Mouse (Mus musculus): ENCODE measurements around the gene Lag3. TPM values are rescaled to one million over a fixed set of nuclear protein-coding genes. Genes with fewer than 3 reads are reported as not detected.

The Lag3 gene
- total RNA-seq, 2 experiments from 2014 or later, result 1.5 to 1.7 TPM

DNA sequence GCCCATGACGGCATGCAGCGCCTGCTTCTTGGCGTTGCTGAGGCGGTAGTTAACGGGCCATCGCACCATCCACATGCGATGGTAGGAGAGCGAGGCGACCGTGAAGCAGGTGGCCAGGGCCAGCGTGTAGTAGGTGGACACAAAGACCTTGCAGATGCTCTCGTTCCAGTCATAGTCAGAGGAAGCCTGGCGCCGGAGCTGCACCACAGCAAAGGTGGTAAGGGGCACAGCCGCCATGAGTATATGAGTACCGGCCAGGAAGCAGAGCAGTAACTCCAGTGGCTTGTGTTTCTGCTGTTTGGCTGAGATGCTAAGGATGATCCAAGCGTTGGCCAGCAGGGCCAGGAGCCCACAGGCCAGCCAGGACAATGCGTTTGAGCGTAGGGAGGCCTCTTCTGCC, 50.2 kb downstream of the Lag3 start:
- DNase-seq (ENCODE audit: low spot score in 2 of 2), result no peak

- DNase-seq (ENCODE audit: low spot score in 2 of 2), result no peak
Observed at GRCm38 (mm10) chr6:124860511-124860910, 51.0 kb downstream of the Lag3 start.

DNA sequence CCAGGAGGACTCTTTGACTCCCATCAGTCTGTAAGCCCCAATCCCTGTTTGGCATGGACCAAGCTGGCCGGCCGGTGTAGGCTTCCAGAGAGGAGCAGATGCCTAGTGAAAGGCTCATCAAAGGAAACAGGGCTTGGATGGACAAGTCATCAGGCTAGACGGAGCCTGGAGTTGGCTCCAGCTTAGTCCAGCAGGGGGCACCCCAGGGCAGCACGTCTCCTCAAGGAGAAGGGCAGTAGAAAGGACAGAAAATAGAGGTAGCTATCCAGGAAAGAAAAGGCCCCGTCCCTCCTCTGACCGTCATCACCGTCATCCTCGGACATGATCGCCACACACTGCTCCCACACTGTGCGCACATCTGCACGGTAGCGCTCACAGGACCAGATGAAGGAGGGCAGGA, 51.8 kb downstream of the Lag3 start:
- DNase-seq (ENCODE audit: low spot score in 2 of 2), result peak; percentile 81 to 87

DNA sequence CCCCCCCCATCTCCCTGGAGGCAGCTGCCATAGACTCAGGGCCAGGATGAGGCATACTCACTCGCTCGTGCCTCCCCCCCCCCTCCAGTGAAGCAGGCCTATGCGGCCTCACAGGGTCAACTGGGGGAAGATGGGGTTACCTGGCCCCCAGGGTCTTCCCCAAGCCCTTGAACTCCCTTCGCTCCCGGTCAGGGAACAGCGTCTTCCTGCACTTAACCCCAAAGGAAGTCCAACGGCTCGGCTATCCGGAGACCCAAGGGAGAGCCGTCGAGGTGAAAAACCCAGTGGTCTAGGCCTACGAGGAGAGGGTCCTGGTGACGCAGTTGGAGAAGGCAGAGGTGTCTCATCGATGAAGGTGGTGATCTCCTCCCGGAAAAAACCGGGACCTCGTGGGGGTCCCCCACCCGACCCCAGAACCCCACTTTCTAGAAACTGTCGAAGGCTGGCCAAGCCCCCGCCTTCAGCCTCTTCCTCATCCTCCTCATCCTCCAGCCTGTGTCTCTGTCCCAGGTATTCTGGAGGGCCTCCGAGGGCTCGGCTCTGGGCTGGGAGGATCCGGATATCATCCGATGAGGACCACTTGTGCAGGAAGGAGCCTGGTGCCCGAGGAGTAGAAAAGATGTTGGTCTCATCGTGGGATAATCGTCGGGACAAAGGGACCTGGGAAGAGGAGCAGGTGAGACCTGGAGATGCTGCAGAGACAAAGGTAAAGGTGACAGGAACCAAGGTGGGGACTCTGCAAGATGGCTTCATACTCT, 52.8 kb downstream of the Lag3 start:
- no peak for DNase-seq (ENCODE audit: low spot score in 2 of 2)

DNA sequence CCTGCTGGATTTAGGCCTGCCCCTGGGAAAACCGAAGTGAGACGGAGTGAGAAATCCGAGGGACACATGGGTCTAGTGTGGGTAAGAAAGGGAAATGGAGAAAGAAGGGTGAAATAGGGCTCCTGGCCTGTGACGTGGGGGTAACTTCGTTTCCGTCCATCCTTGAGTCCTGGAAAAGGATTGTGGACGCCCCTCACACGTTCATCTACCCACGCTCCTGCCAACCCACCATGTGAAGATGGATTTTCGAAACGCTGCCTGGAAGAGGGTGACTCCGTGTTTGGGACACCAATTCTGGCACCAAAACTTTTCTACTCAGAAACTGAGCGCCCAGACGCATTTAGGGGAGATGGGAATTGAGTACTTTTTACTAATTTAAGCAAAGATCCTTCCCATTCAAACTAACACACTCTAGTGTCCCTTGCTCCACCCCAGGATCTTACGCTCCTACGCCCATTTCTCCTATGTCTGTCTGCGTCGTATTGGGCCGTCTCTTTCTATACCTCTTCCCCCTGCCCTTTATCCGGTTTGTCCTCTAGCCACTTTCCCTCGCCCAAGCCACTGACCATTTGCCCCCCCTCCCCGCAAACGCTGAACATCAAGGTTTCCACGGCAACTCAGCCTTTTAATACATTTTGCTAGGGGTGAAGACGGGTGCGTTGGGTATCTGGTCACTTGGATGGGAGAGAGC, 53.5 kb downstream of the Lag3 start:
- DNase-seq (ENCODE audit: low spot score in 2 of 2), result no peak

- peak; percentile 65 to 67 for DNase-seq (ENCODE audit: low spot score in 2 of 2)
Observed at GRCm38 (mm10) chr6:124856916-124857839, 54.3 kb downstream of the Lag3 start, which contains the start of gene P3h3. TSS of gene P3h3 (minus strand) at chr6:124857752.

DNA sequence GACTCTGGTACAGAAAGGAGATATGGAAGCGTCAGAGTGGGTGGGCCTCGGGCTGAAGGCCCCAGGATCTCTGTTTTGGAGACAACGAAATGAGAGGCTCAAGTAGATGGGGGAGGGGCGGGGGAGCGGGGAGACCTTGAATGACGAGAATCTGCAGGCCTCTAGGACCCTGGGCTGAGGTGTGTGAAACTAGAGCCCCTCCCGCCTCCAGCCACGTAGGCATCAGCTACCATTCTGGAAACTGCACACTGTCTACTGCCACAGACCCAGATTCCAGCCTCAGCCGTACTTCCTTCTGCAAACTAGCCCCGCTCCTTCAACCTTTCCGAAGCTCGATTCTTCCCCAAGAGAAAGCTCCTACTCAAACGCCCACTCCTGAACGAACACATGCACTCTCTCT, 55.2 kb downstream of the Lag3 start:
- no peak for DNase-seq (ENCODE audit: low spot score in 2 of 2)

GRCm38 (mm10) chr6:124854647-124855046, 56.9 kb downstream of the Lag3 start:
- DNase-seq (ENCODE audit: low spot score in 2 of 2), result no peak

Other genes with a start within 250 kb of the Lag3 start
- 100 to 1,000 TPM in 1 of 2 experiments, 10 to 100 TPM in 1; 99.6 to 105 TPM for gene Lpcat3, start 248.7 kb downstream of the Lag3 start, total RNA-seq (2021)
- 100 to 1,000 TPM in 1 of 2 experiments, 10 to 100 TPM in 1; 99.3 to 101 TPM for gene Emg1, start 199.5 kb downstream of the Lag3 start, total RNA-seq (2021)
- 100 to 1,000 TPM; 400 to 439 TPM for gene Phb2, start 199.4 kb downstream of the Lag3 start, total RNA-seq (2021)
- gene Ptpn6, start 173.0 kb downstream of the Lag3 start, total RNA-seq (2021), result 1 to 10 TPM; 8.3 to 8.4 TPM
- 100 to 1,000 TPM; 313 TPM for gene Grcc10, start 170.3 kb downstream of the Lag3 start, total RNA-seq (2021)
- gene Gm45234, start 155.7 kb downstream of the Lag3 start, total RNA-seq (2021), result 1 to 10 TPM in 1 of 2 experiments, not detected in 1; 2.2 TPM
- gene Atn1, start 155.2 kb downstream of the Lag3 start, total RNA-seq (2021), result 100 to 1,000 TPM in 1 of 2 experiments, 10 to 100 TPM in 1; 99.7 to 111 TPM
- gene Eno2, start 142.0 kb downstream of the Lag3 start, total RNA-seq (2021), result 10 to 100 TPM; 17.9 to 28.3 TPM
- gene Lrrc23, start 132.0 kb downstream of the Lag3 start, total RNA-seq (2021), result not detected
- 10 to 100 TPM; 18.7 to 19.2 TPM for gene Spsb2, start 103.0 kb downstream of the Lag3 start, total RNA-seq (2021)
- gene Tpi1, start 97.4 kb downstream of the Lag3 start, total RNA-seq (2021), result 100 to 1,000 TPM; 422 to 439 TPM
- 100 to 1,000 TPM; 141 to 148 TPM for gene Usp5, start 82.2 kb downstream of the Lag3 start, total RNA-seq (2021)
- gene Cdca3, start 82.2 kb downstream of the Lag3 start, total RNA-seq (2021), result 10 to 100 TPM; 50.6 to 58.6 TPM
- gene Gnb3, start 71.4 kb downstream of the Lag3 start, total RNA-seq (2021), result 10 to 100 TPM; 13.9 to 16.3 TPM
- 10 to 100 TPM; 47.3 to 52.2 TPM for gene P3h3, start 54.0 kb downstream of the Lag3 start, total RNA-seq (2021)
- gene Gpr162, start 47.7 kb downstream of the Lag3 start, total RNA-seq (2021), result 1 to 10 TPM; 5.1 to 5.6 TPM
- under 1 TPM; 0.62 to 0.84 TPM for gene Cd4, start 23.5 kb downstream of the Lag3 start, total RNA-seq (2021)
- gene Ptms, start 8.4 kb upstream of the Lag3 start, total RNA-seq (2021), result 100 to 1,000 TPM; 692 to 728 TPM
- 100 to 1,000 TPM; 257 to 265 TPM for gene Mlf2, start 19.7 kb upstream of the Lag3 start, total RNA-seq (2021)
- gene Cops7a, start 53.8 kb upstream of the Lag3 start, total RNA-seq (2021), result 100 to 1,000 TPM; 143 to 151 TPM
- 10 to 100 TPM in 1 of 2 experiments, 1 to 10 TPM in 1; 6.2 to 11.1 TPM for gene Pianp, start 85.0 kb upstream of the Lag3 start, total RNA-seq (2021)
- gene Zfp384, start 97.4 kb upstream of the Lag3 start, total RNA-seq (2021), result 10 to 100 TPM; 60.6 to 67.6 TPM
- gene Ing4, start 128.1 kb upstream of the Lag3 start, total RNA-seq (2021), result 100 to 1,000 TPM; 118 TPM
- gene Acrbp, start 138.0 kb upstream of the Lag3 start, total RNA-seq (2021), result 1 to 10 TPM; 7.3 to 8.0 TPM
- 1 to 10 TPM in 1 of 2 experiments, under 1 TPM in 1; 0.84 to 1.0 TPM for gene Lpar5, start 156.2 kb upstream of the Lag3 start, total RNA-seq (2021)
- gene Chd4, start 184.3 kb upstream of the Lag3 start, total RNA-seq (2021), result 100 to 1,000 TPM; 227 to 264 TPM
- 10 to 100 TPM; 36.5 to 36.8 TPM for gene Nop2, start 220.2 kb upstream of the Lag3 start, total RNA-seq (2021)
- gene Iffo1, start 233.5 kb upstream of the Lag3 start, total RNA-seq (2021), result 10 to 100 TPM; 42.7 to 49.9 TPM